Mouse (Mus musculus): ENCODE data around the gene Pfdn6. TPM values are rescaled to one million over a fixed set of nuclear protein-coding genes. Genes with fewer than 3 reads are reported as not detected.

Pfdn6 gene
- total RNA-seq, 1 experiment, result 201 TPM

GRCm38 (mm10) chr17:33938783-33939182, 1.4 kb downstream of the Pfdn6 start:
- H3K9ac ChIP-seq (ENCODE audit: insufficient read depth, low read depth, low read length, poor library complexity, severe bottlenecking), result peak overlapping the region; percentile 93; the same call in 1 of the 2 replicates
- no peak for TF ChIP-seq MAFK (IDR thresholded peaks at IDR 0.05; ENCODE audit: insufficient read depth, low read depth, low read length)
- TF ChIP-seq ZNF384 (IDR thresholded peaks at IDR 0.05; ENCODE audit: low read depth, low read length), result no peak
- no peak for TF ChIP-seq CHD2 (IDR thresholded peaks at IDR 0.05; ENCODE audit: low read depth, low read length)
- TF ChIP-seq ZC3H11A (IDR thresholded peaks at IDR 0.05; ENCODE audit: borderline replicate concordance, low read depth, low read length), result no peak
- no peak for TF ChIP-seq HCFC1 (IDR thresholded peaks at IDR 0.05; ENCODE audit: borderline replicate concordance, insufficient read depth, low read length)
- H3K9me3 ChIP-seq (ENCODE audit: control insufficient read depth, insufficient read depth, low read depth, low read length), result no peaks in the 10 kb centered on the region
- H3K27ac ChIP-seq (ENCODE audit: insufficient read depth, low read depth, low read length, poor library complexity, severe bottlenecking), result no peak overlapping the region
- H3K36me3 ChIP-seq (ENCODE audit: control insufficient read depth, insufficient read depth, low read length, poor library complexity, severe bottlenecking), result peaks cover 41% of the 10 kb centered on the region
- no peak for DNase-seq (ENCODE audit: low read depth, low spot score)
- in situ Hi-C loops (cut with MboI; ENCODE audit: low sequenced_read_pairs in 2 of 2, unreplicated experiment in 2 of 2), result no loop called here
- H3K4me1 ChIP-seq (ENCODE audit: control insufficient read depth in 2 of 2, insufficient read depth in 2 of 2, low read length in 2 of 2, poor library complexity in 1 of 2), result peaks cover 3 to 26% of the 10 kb centered on the region in 2 experiments; a peak in 2 of 4 replicates
- peak overlapping the region; percentile 87 to 96; a peak in 3 of 4 replicates for H3K4me3 ChIP-seq (ENCODE audit: insufficient read depth in 1 of 2, low read depth in 1 of 2, low read length in 2 of 2, poor library complexity in 1 of 2, severe bottlenecking in 1 of 2)

GRCm38 (mm10) chr17:33936993-33937392, 3.1 kb downstream of the Pfdn6 start:
- H3K4me1 ChIP-seq (ENCODE audit: control insufficient read depth in 2 of 2, insufficient read depth in 2 of 2, low read length in 2 of 2, poor library complexity in 1 of 2), result peaks cover 3 to 33% of the 10 kb centered on the region in 2 experiments; a peak in 2 of 4 replicates
- no peak overlapping the region for H3K27ac ChIP-seq (ENCODE audit: insufficient read depth, low read depth, low read length, poor library complexity, severe bottlenecking)
- in situ Hi-C loops (cut with MboI; ENCODE audit: low sequenced_read_pairs in 2 of 2, unreplicated experiment in 2 of 2), result no loop called here
- no peak for DNase-seq (ENCODE audit: low read depth, low spot score)
- H3K36me3 ChIP-seq (ENCODE audit: control insufficient read depth, insufficient read depth, low read length, poor library complexity, severe bottlenecking), result peaks cover 37% of the 10 kb centered on the region
- H3K9ac ChIP-seq (ENCODE audit: insufficient read depth, low read depth, low read length, poor library complexity, severe bottlenecking), result peak overlapping the region; percentile 7; the same call in 1 of the 2 replicates
- H3K9me3 ChIP-seq (ENCODE audit: control insufficient read depth, insufficient read depth, low read depth, low read length), result no peaks in the 10 kb centered on the region
- TF ChIP-seq CHD2 (IDR thresholded peaks at IDR 0.05; ENCODE audit: low read depth, low read length), result no peak
- no peak for TF ChIP-seq HCFC1 (IDR thresholded peaks at IDR 0.05; ENCODE audit: borderline replicate concordance, insufficient read depth, low read length)
- no peak for TF ChIP-seq ZNF384 (IDR thresholded peaks at IDR 0.05; ENCODE audit: low read depth, low read length)
- no peak for TF ChIP-seq MAFK (IDR thresholded peaks at IDR 0.05; ENCODE audit: insufficient read depth, low read depth, low read length)
- TF ChIP-seq ZC3H11A (IDR thresholded peaks at IDR 0.05; ENCODE audit: borderline replicate concordance, low read depth, low read length), result no peak
- no peak overlapping the region for H3K4me3 ChIP-seq (ENCODE audit: insufficient read depth in 1 of 2, low read depth in 1 of 2, low read length in 2 of 2, poor library complexity in 1 of 2, severe bottlenecking in 1 of 2)

DNA sequence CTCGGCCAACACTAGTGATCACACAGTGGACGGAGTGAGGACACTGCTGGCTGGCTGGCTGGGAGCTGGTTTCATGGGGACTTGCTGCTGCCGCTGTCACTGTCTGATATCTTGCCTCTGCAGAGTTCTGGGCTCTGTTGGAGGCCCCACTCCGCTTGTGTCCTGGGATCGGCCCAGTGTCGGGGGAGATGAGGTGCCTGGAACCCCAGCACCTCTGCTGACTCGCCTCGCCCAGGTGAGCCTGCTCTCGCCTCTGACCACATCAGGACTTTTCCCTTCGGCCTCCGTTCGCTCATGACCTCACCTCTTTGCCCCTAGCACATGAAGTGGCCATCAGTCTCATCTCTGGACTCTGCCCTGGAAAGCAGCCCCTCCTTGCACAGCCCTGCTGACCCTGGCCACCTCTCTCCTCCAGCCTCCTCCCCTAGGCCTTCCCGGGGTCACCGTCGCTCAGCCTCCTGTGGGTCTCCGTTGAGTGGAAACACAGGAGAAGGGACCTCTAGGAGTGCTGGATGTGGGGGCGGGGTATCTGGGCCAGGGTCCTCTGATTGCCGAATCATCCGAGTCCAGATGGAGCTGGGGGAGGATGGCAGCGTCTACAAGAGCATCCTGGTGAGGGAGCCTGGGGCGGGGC, 4.6 kb downstream of the Pfdn6 start:
- no peak for DNase-seq (ENCODE audit: low read depth, low spot score)
- Histone ChIP-seq H3K9me3 (ENCODE audit: control insufficient read depth, insufficient read depth, low read depth, low read length) (no peaks in the 10 kb centered on the region), H3K4me3 (ENCODE audit: insufficient read depth in 1 of 2, low read depth in 1 of 2, low read length in 2 of 2, poor library complexity in 1 of 2, severe bottlenecking in 1 of 2) (no peak overlapping the region), H3K27ac (ENCODE audit: insufficient read depth, low read depth, low read length, poor library complexity, severe bottlenecking) (no peak overlapping the region), H3K9ac (ENCODE audit: insufficient read depth, low read depth, low read length, poor library complexity, severe bottlenecking) (no peak overlapping the region), H3K4me1 (ENCODE audit: control insufficient read depth in 2 of 2, insufficient read depth in 2 of 2, low read length in 2 of 2, poor library complexity in 1 of 2) (peaks cover 0 to 32% of the 10 kb centered on the region in 2 experiments; a peak in 1 of 4 replicates), H3K36me3 (ENCODE audit: control insufficient read depth, insufficient read depth, low read length, poor library complexity, severe bottlenecking) (peaks cover 36% of the 10 kb centered on the region)
- in situ Hi-C loops (cut with MboI; ENCODE audit: low sequenced_read_pairs in 2 of 2, unreplicated experiment in 2 of 2), result no loop called here
- TF ChIP-seq CHD2 (IDR thresholded peaks at IDR 0.05; ENCODE audit: low read depth, low read length) (no peak), MAFK (IDR thresholded peaks at IDR 0.05; ENCODE audit: insufficient read depth, low read depth, low read length) (no peak), HCFC1 (IDR thresholded peaks at IDR 0.05; ENCODE audit: borderline replicate concordance, insufficient read depth, low read length) (no peak), ZC3H11A (IDR thresholded peaks at IDR 0.05; ENCODE audit: borderline replicate concordance, low read depth, low read length) (no peak), ZNF384 (IDR thresholded peaks at IDR 0.05; ENCODE audit: low read depth, low read length) (no peak)

- Histone ChIP-seq H3K4me3 (ENCODE audit: insufficient read depth in 1 of 2, low read depth in 1 of 2, low read length in 2 of 2, poor library complexity in 1 of 2, severe bottlenecking in 1 of 2) (peak overlapping the region in 1 of 2 experiments; percentile 27; a peak in 2 of 4 replicates), H3K9ac (ENCODE audit: insufficient read depth, low read depth, low read length, poor library complexity, severe bottlenecking) (peak overlapping the region; percentile 42; the same call in 1 of the 2 replicates), H3K36me3 (ENCODE audit: control insufficient read depth, insufficient read depth, low read length, poor library complexity, severe bottlenecking) (peaks cover 32% of the 10 kb centered on the region), H3K4me1 (ENCODE audit: control insufficient read depth in 2 of 2, insufficient read depth in 2 of 2, low read length in 2 of 2, poor library complexity in 1 of 2) (peaks cover 0 to 28% of the 10 kb centered on the region in 2 experiments; a peak in 1 of 4 replicates), H3K27ac (ENCODE audit: insufficient read depth, low read depth, low read length, poor library complexity, severe bottlenecking) (no peak overlapping the region), H3K9me3 (ENCODE audit: control insufficient read depth, insufficient read depth, low read depth, low read length) (no peaks in the 10 kb centered on the region)
- in situ Hi-C loops (cut with MboI; ENCODE audit: low sequenced_read_pairs in 2 of 2, unreplicated experiment in 2 of 2), result no loop called here
- DNase-seq (ENCODE audit: low read depth, low spot score), result no peak
- TF ChIP-seq MAFK (IDR thresholded peaks at IDR 0.05; ENCODE audit: insufficient read depth, low read depth, low read length) (no peak), ZNF384 (IDR thresholded peaks at IDR 0.05; ENCODE audit: low read depth, low read length) (no peak), HCFC1 (IDR thresholded peaks at IDR 0.05; ENCODE audit: borderline replicate concordance, insufficient read depth, low read length) (no peak), CHD2 (IDR thresholded peaks at IDR 0.05; ENCODE audit: low read depth, low read length) (no peak), ZC3H11A (IDR thresholded peaks at IDR 0.05; ENCODE audit: borderline replicate concordance, low read depth, low read length) (no peak)
Measured at GRCm38 (mm10) chr17:33932970-33933369, 7.2 kb downstream of the Pfdn6 start.

Data from ES-E14 (cell line).